Mouse (Mus musculus) liver, adult 2 months (tissue): ENCODE measurements around the gene Ocln. TPM values are rescaled to one million over a fixed set of nuclear protein-coding genes. Genes with fewer than 3 reads are reported as not detected.

Experiments
- DNase-seq: peaks from one replicate; pipeline ENCODE4 v3.0.0-alpha.2; 2011; ENCODE audit warnings: low read depth, low spot score; ENCODE audit errors: extremely low read depth
- H3K27ac ChIP-seq: fragments of 200-500 bp; replicated peaks from 2 replicates; pipeline ENCODE4 v1.5.1; 2012; ENCODE audit warnings: low read depth, mild to moderate bottlenecking, control low read depth, inconsistent platforms, low read length; ENCODE audit not compliant: insufficient read depth
- H3K27me3 ChIP-seq: fragments of 200-500 bp; 2 replicates; pipeline ENCODE4 v1.6.1; 2012; ENCODE audit warnings: mild to moderate bottlenecking, moderate library complexity, low read length, inconsistent platforms; ENCODE audit not compliant: control insufficient read depth, insufficient read depth
- H3K36me3 ChIP-seq: fragments of 200-500 bp; 2 replicates; pipeline ENCODE4 v1.6.1; 2012; ENCODE audit warnings: low read length, inconsistent platforms; ENCODE audit not compliant: control insufficient read depth, insufficient read depth
- H3K4me1 ChIP-seq: fragments of 200-500 bp; 2 replicates; pipeline ENCODE4 v1.6.1; 2011; ENCODE audit warnings: low read length; ENCODE audit not compliant: control insufficient read depth, insufficient read depth
- H3K4me3 ChIP-seq: fragments of 200-500 bp; 2 replicates; pipeline ENCODE4 v1.5.1; 2011; ENCODE audit warnings: low read depth, mild to moderate bottlenecking, control low read depth, low read length, moderate library complexity; ENCODE audit not compliant: insufficient read depth
- H3K79me2 ChIP-seq: fragments of 200-500 bp; 2 replicates; pipeline ENCODE4 v1.6.1; 2012; ENCODE audit warnings: inconsistent platforms, mild to moderate bottlenecking, low read length, moderate library complexity; ENCODE audit not compliant: control insufficient read depth, insufficient read depth
- H3K9ac ChIP-seq: fragments of 200-500 bp; 2 replicates; pipeline ENCODE4 v1.6.1; 2012; ENCODE audit warnings: low read depth, mild to moderate bottlenecking, control low read depth, inconsistent platforms, low read length
- CTCF ChIP-seq: fragments of 200-500 bp; IDR thresholded peaks from 2 replicates; pipeline ENCODE4 v1.5.1; 2011; ENCODE audit warnings: low read depth, low read length, control low read depth
- POLR2A ChIP-seq: fragments of 200-500 bp; IDR thresholded peaks from 2 replicates; pipeline ENCODE4 v1.6.1; 2011; ENCODE audit warnings: low read length, control low read depth; ENCODE audit not compliant: insufficient read depth; ENCODE audit errors: extremely low read depth
- WGBS: fragments of 180-500 bp; shearing (Covaris S2); methylation state at CpG from one replicate; pipeline ENCODE4 v1.1.7; 2018; 5-methylcytosine and 5-hydroxymethylcytosine counted together
- polyA plus RNA-seq: library from polyadenylated mRNA; depleted of rRNA; stranded (reverse); fragments of >200 nt; gene quantifications from 2 replicates; pipeline ENCODE4 v1.2.3, GENCODE M21; 2012; rRNA removed
- total RNA-seq: library from RNA; depleted of rRNA; stranded (reverse); fragments of >200 nt; gene quantifications from 2 replicates; pipeline ENCODE4 v1.2.3, GENCODE M21; 2014; rRNA removed

Gene Ocln
- total RNA-seq = 51.9 and 52.3 TPM in 2 replicates
- polyA plus RNA-seq = 6.1 and 7.3 TPM in 2 replicates

- Histone ChIP-seq H3K4me3 (peak within 1 kb of the TSS; percentile 82), H3K27ac (peak within 1 kb of the TSS; percentile 96), H3K36me3 (no peaks in the 10 kb centered on the region), H3K27me3 (no peaks in the 10 kb centered on the region), H3K9ac (peak within 1 kb of the TSS; percentile 93), H3K79me2 (peaks cover 30% of the 10 kb centered on the region), H3K4me1 (peaks cover 6% of the 10 kb centered on the region)
- WGBS = 1% methylated on average over 45 of the region's 45 CpGs
- peak; percentile 75 for DNase-seq
- TF ChIP-seq POLR2A = peak; percentile 38; the same call in 1 of the 2 replicates
- TF ChIP-seq CTCF = no peak
These were observed at the start of gene Ocln for GRCm38 (mm10) chr13:100552369-100553041. Gene Ocln, minus strand, starts transcription at chr13:100552718.

GRCm38 (mm10) chr13:100601034-100601433 lies 48.5 kb upstream of the Ocln start:
- peaks cover 7% of the 10 kb centered on the region; the same call in 1 of the 2 replicates for H3K36me3 ChIP-seq
- peaks cover 21% of the 10 kb centered on the region for H3K4me1 ChIP-seq
- no peak for TF ChIP-seq CTCF
- no peak for TF ChIP-seq POLR2A
- peaks cover 4% of the 10 kb centered on the region; the same call in 1 of the 2 replicates for H3K79me2 ChIP-seq
- H3K9ac ChIP-seq = no peak overlapping the region
- WGBS = 55% methylated on average over 8 of the region's 8 CpGs
- H3K27me3 ChIP-seq = no peaks in the 10 kb centered on the region
- H3K27ac ChIP-seq = peak overlapping the region; percentile 80; the same call in 1 of the 2 replicates
- no peak for DNase-seq
- H3K4me3 ChIP-seq = no peak overlapping the region

- TF ChIP-seq CTCF (no peak), POLR2A (no peak)
- H3K27me3 ChIP-seq = no peaks in the 10 kb centered on the region
- WGBS = 80% methylated on average over 12 of the region's 12 CpGs
- no peak overlapping the region for H3K27ac ChIP-seq
- H3K36me3 ChIP-seq = peaks cover 7% of the 10 kb centered on the region; the same call in 1 of the 2 replicates
- H3K4me3 ChIP-seq = no peak overlapping the region
- peaks cover 21% of the 10 kb centered on the region for H3K4me1 ChIP-seq
- no peak for DNase-seq
- peaks cover 1% of the 10 kb centered on the region; the same call in 1 of the 2 replicates for H3K79me2 ChIP-seq
- no peak overlapping the region for H3K9ac ChIP-seq
These were observed 47.8 kb upstream of the Ocln start for GRCm38 (mm10) chr13:100600317-100600716.

DNA sequence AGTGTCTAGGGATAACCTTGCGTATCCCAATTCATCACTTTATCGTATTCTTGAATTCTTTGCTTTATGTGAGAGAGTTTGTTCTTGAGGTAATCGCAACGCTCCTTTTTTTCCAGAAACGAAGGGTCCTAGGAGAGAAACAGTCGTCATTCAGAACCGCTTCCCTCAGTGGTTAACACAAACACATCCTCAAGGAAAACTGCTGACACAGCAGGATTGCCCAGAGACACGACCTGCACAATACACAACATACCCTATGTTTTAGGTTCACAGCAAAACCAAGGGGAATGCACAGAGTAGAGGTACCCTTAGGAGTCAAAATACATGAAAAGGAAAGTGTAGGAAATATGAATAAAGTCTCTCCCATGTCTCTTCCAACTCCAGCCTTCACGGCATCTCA lies 44.8 kb upstream of the Ocln start:
- WGBS = 86% methylated on average over 9 of the region's 9 CpGs
- H3K27me3 ChIP-seq = no peaks in the 10 kb centered on the region
- TF ChIP-seq CTCF = no peak

GRCm38 (mm10) chr13:100595552-100595885 lies 43.0 kb upstream of the Ocln start:
- Histone ChIP-seq H3K27me3 (no peaks in the 10 kb centered on the region), H3K4me3 (no peak overlapping the region), H3K36me3 (peaks cover 7% of the 10 kb centered on the region; the same call in 1 of the 2 replicates), H3K27ac (no peak overlapping the region; the same call in 1 of the 2 replicates), H3K9ac (no peak overlapping the region), H3K4me1 (no peaks in the 10 kb centered on the region), H3K79me2 (no peaks in the 10 kb centered on the region)
- TF ChIP-seq CTCF (no peak), POLR2A (no peak)
- WGBS = 81% methylated on average over 3 of the region's 3 CpGs
- DNase-seq = no peak

More for the DNA sequence above, 44.8 kb upstream of the Ocln start:
- Histone ChIP-seq H3K4me3 (no peak overlapping the region), H3K4me1 (peaks cover 8% of the 10 kb centered on the region), H3K27ac (no peak overlapping the region), H3K9ac (no peak overlapping the region), H3K79me2 (no peaks in the 10 kb centered on the region), H3K36me3 (peaks cover 7% of the 10 kb centered on the region; the same call in 1 of the 2 replicates)
- no peak for DNase-seq

- 41% methylated on average over 5 of the region's 5 CpGs for WGBS
- H3K36me3 ChIP-seq = peaks cover 7% of the 10 kb centered on the region; the same call in 1 of the 2 replicates
These were observed 42.5 kb upstream of the Ocln start for GRCm38 (mm10) chr13:100594838-100595551.

More at GRCm38 (mm10) chr13:100594838-100595551, 42.5 kb upstream of the Ocln start:
- no peak for DNase-seq
- no peak for TF ChIP-seq CTCF
- TF ChIP-seq POLR2A = no peak
- no peaks in the 10 kb centered on the region for H3K27me3 ChIP-seq
- H3K79me2 ChIP-seq = no peaks in the 10 kb centered on the region
- no peak overlapping the region for H3K9ac ChIP-seq
- no peak overlapping the region for H3K4me3 ChIP-seq
- no peaks in the 10 kb centered on the region for H3K4me1 ChIP-seq
- peak overlapping the region; percentile 27 for H3K27ac ChIP-seq
